Mouse (Mus musculus) E14TG2a.4 (cell line): ENCODE data around the gene Hist1h2bg.
"Not testable (repeated sequence)": the region's sequence is repeated elsewhere in the genome, so short reads cannot be mapped to it uniquely, and the experiment has no call there.

Source experiments
- CTCF ChIP-seq: conservative IDR thresholded peaks from 2 replicates; pipeline ENCODE4 v1.5.1; 2014; ENCODE audit warnings: low read length
- NANOG ChIP-seq: IDR thresholded peaks from 2 replicates; pipeline ENCODE4 v1.6.1; 2014; ENCODE audit warnings: borderline replicate concordance, low read length, mixed read lengths

- TF ChIP-seq CTCF, NANOG: not testable (repeated sequence)
Measured at GRCm38 (mm10) chr13:23542225-23542980, 28.8 kb upstream of the Hist1h2bg start.
